Mouse (Mus musculus) gonadal fat pad, adult 2 months (tissue): ENCODE results near the gene Rpsa. TPM values are rescaled to one million over a fixed set of nuclear protein-coding genes. Genes with fewer than 3 reads are reported as not detected.
"Not testable (repeated sequence)": the region's sequence is repeated elsewhere in the genome, so short reads cannot be mapped to it uniquely, and the experiment has no call there.

Experiments
- DNase-seq: peaks from one replicate; pipeline ENCODE4 v3.0.0-alpha.2; 2012; ENCODE audit warnings: low read depth
- polyA plus RNA-seq: library from polyadenylated mRNA; depleted of rRNA; stranded (reverse); fragments of >200 nt; gene quantifications from 2 replicates; pipeline ENCODE4 v1.2.3, GENCODE M21; 2012; rRNA removed

The Rpsa gene
- 1,380 and 2,360 TPM in 2 replicates for polyA plus RNA-seq

- no peak for DNase-seq
These were observed at the start of gene Rpsa for GRCm38 (mm10) chr9:120127538-120128251. Gene Rpsa, plus strand, starts transcription at chr9:120127689.

GRCm38 (mm10) chr9:120078241-120078640 lies 49.2 kb upstream of the Rpsa start:
- DNase-seq, result no peak

DNA sequence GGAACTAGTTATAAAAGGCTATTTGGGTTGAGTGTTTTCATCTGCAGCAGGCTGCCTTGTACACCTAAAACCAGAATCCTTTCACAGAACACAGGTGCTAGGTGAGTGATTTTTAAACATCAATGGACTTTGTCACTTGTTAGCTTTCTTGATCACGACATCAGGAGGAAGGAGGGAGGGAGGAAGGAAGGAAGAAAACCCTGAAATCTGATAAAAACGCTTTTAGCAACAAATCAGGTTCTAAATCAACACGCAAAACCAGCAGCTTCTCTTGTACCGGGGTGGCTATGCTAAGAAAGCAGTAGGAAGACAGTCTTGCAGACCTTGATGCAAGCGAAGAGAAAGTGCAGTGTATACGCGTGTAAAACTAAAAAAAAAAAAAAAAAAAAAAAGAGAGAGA lies 47.6 kb upstream of the Rpsa start:
- no peak for DNase-seq

GRCm38 (mm10) chr9:120080546-120081108 lies 46.9 kb upstream of the Rpsa start:
- no peak for DNase-seq

GRCm38 (mm10) chr9:120081247-120081646 lies 46.2 kb upstream of the Rpsa start:
- no peak for DNase-seq

GRCm38 (mm10) chr9:120081967-120082366 lies 45.5 kb upstream of the Rpsa start:
- DNase-seq, result no peak

GRCm38 (mm10) chr9:120082691-120083090 lies 44.8 kb upstream of the Rpsa start:
- DNase-seq, result no peak

DNA sequence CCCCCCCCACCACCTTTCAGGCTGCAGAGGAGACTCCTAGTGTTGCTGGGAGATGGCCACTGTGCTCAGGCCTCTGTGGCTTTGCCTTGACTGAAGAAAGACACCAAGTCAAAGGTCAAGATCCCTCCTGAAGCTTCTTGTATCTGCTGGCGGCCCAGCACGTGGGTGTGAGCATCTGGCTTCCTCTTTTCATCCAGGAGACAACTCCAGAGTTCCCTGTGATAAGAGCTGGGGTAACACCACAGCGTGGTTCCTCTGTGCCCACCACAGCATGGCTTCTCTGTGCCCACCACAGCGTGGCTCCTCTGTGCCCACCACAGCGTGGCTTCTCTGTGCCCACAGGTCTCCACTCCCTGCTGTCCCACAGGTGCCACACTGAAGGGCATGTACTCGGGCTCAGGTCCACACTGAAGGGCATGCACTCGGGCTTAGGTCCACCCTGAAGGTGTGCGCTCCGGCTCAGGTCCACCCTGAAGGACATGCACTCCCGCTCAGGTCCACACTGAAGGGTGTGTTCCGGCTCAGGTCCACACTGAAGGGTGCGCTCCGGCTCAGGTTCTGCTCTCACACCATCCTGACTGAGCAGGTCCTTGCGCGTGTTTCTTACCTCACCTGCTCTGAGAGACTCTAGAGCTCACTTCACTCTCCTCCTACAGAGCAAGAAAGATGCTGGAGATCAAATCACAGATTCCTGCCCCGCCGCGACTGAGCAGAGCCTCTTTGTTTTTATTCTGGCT lies 44.2 kb upstream of the Rpsa start:
- no peak for DNase-seq

DNA sequence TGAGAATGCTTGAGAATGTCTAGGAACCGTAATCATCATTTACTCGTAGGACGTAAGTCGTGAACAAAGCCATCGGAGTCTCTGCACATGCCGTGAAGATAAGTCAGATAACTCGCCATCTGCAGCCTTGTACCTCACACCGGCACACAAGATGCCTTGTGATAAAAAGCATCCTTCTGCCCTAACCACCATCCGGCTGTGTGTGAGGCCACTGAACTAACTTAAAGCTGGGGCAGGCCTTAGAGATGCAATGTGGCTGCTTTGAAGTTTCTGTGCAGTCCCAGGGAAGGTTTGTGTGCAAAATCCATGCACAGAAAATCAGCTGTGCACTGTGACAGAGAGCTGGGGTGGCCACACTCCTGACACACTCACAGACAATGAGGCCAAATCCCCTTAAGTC lies 43.1 kb upstream of the Rpsa start:
- DNase-seq, result no peak

- DNase-seq, result no peak
These were observed 38.4 kb upstream of the Rpsa start for GRCm38 (mm10) chr9:120089125-120089524.

DNA sequence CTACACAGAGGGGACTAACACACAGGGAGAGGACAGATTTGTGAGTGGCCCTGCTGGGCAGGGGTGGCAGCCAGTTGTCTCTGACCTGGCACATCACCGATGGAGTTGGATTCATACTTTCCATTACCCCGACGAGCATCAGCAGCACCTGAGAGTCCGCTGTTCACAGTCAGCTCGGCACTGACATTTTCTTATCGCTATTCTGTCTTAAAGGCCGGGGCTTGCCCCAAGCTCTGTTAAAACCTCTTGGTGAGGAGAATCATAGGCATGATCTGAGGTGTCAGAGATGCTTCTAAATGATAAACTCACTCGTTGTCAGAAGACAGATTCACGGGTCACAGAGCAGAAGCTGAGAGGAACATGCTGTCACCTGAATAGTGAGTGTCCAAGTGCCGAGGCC lies 36.4 kb upstream of the Rpsa start:
- no peak for DNase-seq

DNA sequence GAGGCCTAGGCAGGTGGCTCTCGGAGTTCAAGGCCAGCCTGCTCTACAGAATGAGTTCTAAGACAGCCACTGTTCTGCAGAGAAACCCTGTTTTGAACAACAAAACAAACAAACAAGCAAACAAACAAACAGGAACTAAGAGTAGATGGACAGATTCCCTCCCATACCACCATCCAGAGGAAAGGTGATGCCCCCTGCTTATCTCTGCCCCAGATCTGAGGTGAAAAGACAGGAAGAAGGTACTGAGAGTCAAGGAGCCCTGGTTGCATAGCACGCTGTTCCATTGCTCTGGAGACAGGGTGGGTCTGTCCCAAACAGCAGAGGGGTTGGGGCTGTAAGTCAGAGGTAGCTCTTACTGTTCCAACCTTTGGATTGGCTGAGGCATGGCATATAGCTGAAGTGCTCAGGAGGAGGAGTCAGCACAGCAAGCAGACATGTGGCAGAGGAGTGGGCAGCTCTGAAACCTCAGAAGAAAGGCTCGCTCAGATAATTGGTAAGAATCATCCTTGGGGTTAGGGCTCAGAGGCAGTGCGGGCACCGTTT lies 35.7 kb upstream of the Rpsa start, which contains the start of gene Ccr8:
Gene Ccr8, plus strand, starts transcription at position 419 of the 543 bp plus-strand sequence.
- no peak for DNase-seq

DNA sequence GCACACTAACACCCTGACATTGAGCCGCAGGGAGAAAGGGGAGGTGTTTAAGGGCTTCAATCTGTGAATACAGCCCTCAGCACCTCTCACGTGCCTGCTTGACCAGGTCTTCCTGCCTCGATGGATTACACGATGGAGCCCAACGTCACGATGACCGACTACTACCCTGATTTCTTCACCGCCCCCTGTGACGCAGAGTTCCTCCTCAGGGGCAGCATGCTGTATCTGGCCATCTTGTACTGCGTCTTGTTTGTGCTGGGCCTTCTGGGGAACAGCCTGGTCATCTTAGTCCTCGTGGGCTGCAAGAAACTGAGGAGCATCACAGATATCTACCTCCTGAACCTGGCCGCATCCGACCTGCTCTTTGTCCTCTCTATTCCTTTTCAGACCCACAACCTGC lies 33.8 kb upstream of the Rpsa start:
- no peak for DNase-seq

DNA sequence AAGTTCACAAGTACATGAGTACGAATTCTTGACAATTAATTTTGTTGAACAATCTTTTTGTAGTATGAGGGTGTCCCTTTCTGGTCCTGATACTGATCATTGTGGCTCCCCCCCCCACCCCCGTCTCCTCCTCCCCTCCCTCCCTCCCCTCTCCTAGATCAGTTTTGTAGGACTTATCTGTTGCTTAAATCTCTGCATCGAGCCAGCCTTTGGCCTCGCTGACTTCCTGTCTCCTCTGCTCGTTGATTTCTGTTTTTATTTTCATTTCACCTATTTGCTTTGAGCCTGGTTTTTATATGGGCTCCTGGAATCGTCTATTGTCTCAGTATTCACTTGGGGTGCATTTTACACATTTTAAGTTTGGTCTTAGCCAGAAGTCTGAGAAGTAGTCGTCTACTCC lies 31.6 kb upstream of the Rpsa start:
- DNase-seq, result no peak

DNA sequence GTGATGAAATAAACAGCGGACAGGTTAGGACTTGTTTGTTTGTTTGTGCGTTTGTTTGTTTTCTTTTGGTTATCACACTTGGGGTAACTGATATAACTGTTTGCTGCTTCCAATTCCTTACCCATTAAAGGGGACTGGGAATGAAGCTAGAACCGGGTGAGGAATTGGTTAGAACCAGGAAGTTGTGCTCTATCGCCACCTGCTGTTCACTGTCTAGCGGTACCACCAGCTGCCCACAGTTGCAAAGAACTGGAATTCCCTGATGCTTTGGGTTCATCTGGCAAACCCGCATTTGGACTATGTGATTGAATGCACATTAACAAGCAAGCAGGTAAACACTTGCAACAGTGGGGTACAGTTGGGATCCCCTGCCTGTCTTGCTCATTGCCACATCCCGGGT lies 28.8 kb upstream of the Rpsa start:
- no peak for DNase-seq

GRCm38 (mm10) chr9:120099304-120099703 lies 28.2 kb upstream of the Rpsa start:
- no peak for DNase-seq

- DNase-seq, result no peak
These were observed 26.3 kb upstream of the Rpsa start for GRCm38 (mm10) chr9:120101165-120101564.

DNA sequence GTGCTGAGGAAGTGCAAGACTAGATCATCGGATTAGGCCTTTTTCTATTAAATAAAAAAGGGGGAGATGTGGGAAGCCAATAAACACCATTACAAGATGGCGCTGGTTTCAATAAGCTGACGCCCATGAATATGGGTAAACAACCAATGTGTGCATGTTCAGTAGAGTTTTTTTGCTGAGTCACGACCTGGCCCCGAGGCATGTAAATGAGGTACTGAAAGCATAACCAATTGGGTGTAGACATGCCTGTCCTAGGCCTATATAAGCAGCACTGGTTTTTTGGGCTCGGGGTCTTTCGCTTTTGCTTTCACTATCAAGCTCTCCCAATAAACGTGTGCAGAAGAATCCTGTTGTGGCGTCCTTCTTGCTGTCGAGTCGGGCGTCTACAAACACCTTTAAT lies 18.5 kb upstream of the Rpsa start:
- not testable (repeated sequence) for DNase-seq

GRCm38 (mm10) chr9:120110211-120111018 lies 17.1 kb upstream of the Rpsa start, which contains the start of gene Slc25a38:
Gene Slc25a38, plus strand, starts transcription at chr9:120110374.
- no peak for DNase-seq

- no peak for DNase-seq
These were observed 16.1 kb upstream of the Rpsa start for GRCm38 (mm10) chr9:120111156-120111945.

GRCm38 (mm10) chr9:120112472-120112871 lies 15.0 kb upstream of the Rpsa start:
- no peak for DNase-seq
